16 mouse cellular contexts compared by ENCODE assay signal in the genomic region with DNA sequence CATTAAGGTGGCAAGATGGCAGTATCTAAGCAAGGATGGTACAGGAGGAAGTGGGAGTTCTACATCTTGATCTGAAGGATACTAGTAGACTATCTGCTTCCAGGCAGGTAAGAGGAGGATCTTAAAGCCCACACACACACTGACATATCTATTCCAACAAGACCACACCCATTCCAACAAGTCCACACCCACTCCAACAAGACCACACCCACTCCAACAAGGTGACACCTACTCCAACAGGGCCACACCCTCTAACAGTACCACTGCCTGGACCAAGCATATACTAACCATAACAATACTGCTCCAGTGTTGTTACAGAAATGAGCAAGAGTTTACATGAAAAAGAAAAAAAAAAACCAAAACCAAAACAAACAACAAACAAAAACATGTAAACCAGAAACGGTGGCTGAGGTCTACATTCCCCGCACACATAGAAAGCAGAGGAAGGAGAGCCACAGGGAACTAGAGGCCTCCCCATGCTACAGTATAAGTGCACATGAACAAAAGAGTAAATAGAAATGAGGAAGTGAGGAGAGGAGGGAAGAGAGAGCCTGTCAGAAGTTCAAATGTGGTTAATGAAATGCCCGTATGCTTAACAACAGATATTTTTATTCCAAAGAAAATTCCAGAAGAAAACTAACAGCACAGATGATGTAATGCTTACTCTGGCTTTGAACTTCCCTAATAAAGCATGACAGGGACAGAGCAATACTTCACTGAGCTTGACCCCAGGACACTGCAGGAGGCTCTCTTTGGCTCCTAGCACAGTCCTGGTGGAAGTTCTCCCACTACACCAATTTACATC.
DNase-seq lines count a peak whose midpoint lies in the region; ATAC-seq lines count a peak whose summit lies in the region.
"Had no signal": no experiment of that assay in that cellular context is flagged by ENCODE, and none has a peak within 500 bp of the region (broad histone marks: within the 10 kb centered on the region; RNA-seq: fewer than 3 reads in every experiment).

No protein-coding gene starts in this region.

- peaks cover 15% of the 10 kb centered on the region for H3K4me1 ChIP-seq in heart, embryonic 12.5 days (replicated peaks)
- H3K4me1 ChIP-seq in liver, embryonic 15.5 days (replicated peaks): peaks cover 26% of the 10 kb centered on the region

- 0 out of 2 replicates have a peak, but pooled peaks cover 4% of the 10 kb centered on the region for H3K36me3 ChIP-seq in heart, embryonic 12.5 days
- H3K36me3 ChIP-seq in liver, embryonic 15.5 days (replicated peaks): no peaks in the 10 kb centered on the region
- H3K36me3 ChIP-seq: neural tube, embryonic 15.5 days had no signal

- H3K9ac ChIP-seq in heart, embryonic 12.5 days: no peak overlapping the region
- no peak overlapping the region for H3K9ac ChIP-seq in liver, embryonic 15.5 days
- H3K9ac ChIP-seq: limb, embryonic 13.5 days; neural tube, embryonic 15.5 days had no signal

- WGBS in heart, embryonic 12.5 days: 77% methylated on average over 3 of the region's 3 CpGs
- 21% methylated on average over 3 of the region's 3 CpGs for WGBS in liver, embryonic 15.5 days (ENCODE audit: insufficient replicate concordance)

- no peaks in the 10 kb centered on the region for H3K27me3 ChIP-seq in heart, embryonic 12.5 days (replicated peaks)
- no peaks in the 10 kb centered on the region for H3K27me3 ChIP-seq in liver, embryonic 15.5 days
- H3K27me3 ChIP-seq: limb, embryonic 13.5 days; neural tube, embryonic 15.5 days had no signal

- no peaks in the 10 kb centered on the region for H3K9me3 ChIP-seq in heart, embryonic 12.5 days (replicated peaks)
- no peaks in the 10 kb centered on the region for H3K9me3 ChIP-seq in liver, embryonic 15.5 days (replicated peaks)
- H3K9me3 ChIP-seq: forebrain, embryonic 10.5 days; limb, embryonic 13.5 days; midbrain, embryonic 10.5 days; neural tube, embryonic 15.5 days had no signal

- no peak overlapping the region for H3K4me2 ChIP-seq in heart, embryonic 12.5 days
- H3K4me2 ChIP-seq in liver, embryonic 15.5 days: no peak overlapping the region
- H3K4me2 ChIP-seq: limb, embryonic 13.5 days; neural tube, embryonic 15.5 days had no signal

- DNase-seq in heart, adult 18-20 months: no peak
- peak; percentile 54 for DNase-seq in A20 (ENCODE audit: low read depth, low spot score)
- peak; percentile 5 for DNase-seq in c-Kit-negative CD71-positive TER-119-positive erythroid progenitor cells, embryonic 14.5 days (ENCODE audit: low read depth, low spot score)
- DNase-seq in gastrocnemius, postnatal 10 days: no peak
- no peak for DNase-seq in ovary, postnatal 36 days (ENCODE audit: low spot score)
- DNase-seq in cerebellum, adult 9-10 months: no peak
- DNase-seq: adrenal gland, postnatal 14 days; heart, postnatal 10 days; kidney, postnatal 10 days; lung, postnatal 10 days had no signal

- ATAC-seq in heart, embryonic 12.5 days (ENCODE audit: insufficient number of reproducible peaks, low FRiP score): peak; percentile 70; the same call in 1 of the 2 replicates
- ATAC-seq in liver, embryonic 15.5 days (ENCODE audit: insufficient read depth): peak; percentile 93

- no peak overlapping the region for H3K27ac ChIP-seq in heart, embryonic 12.5 days (ENCODE audit: poor library complexity, severe bottlenecking)
- H3K27ac ChIP-seq in liver, embryonic 15.5 days (replicated peaks): peak overlapping the region; percentile 24; the same call in 1 of the 2 replicates
- H3K27ac ChIP-seq: forebrain, embryonic 10.5 days; limb, embryonic 13.5 days; midbrain, embryonic 10.5 days; neural tube, embryonic 15.5 days had no signal

- no peak overlapping the region for H3K4me3 ChIP-seq in heart, embryonic 12.5 days
- H3K4me3 ChIP-seq in liver, embryonic 15.5 days (replicated peaks): no peak overlapping the region
- H3K4me3 ChIP-seq: forebrain, embryonic 10.5 days; limb, embryonic 13.5 days; midbrain, embryonic 10.5 days; neural tube, embryonic 15.5 days had no signal

Comparison
In these comparisons a context has a peak if more than half of its experiments do, and no peak if none do; other contexts are left out.
1. DNase-seq: peak in A20 (single experiment) and c-Kit-negative CD71-positive TER-119-positive erythroid progenitor cells, embryonic 14.5 days (single experiment); none in heart, adult 18-20 months (0 of 2), gastrocnemius, postnatal 10 days (single experiment), ovary, postnatal 36 days (single experiment) and cerebellum, adult 9-10 months (single experiment).